Mouse (Mus musculus) lung, embryonic 15.5 days (tissue): Measurements from ENCODE around the gene Ficd. TPM values are rescaled to one million over a fixed set of nuclear protein-coding genes. Genes with fewer than 3 reads are reported as not detected.

Experiments
- ATAC-seq: fragments of 200-750 bp; cut with Nextera tagmentation; 2 replicates; pipeline ENCODE4 v1.8.0; 2017; ENCODE audit warnings: moderate number of reproducible peaks, borderline replicate concordance; ENCODE audit not compliant: low FRiP score, low TSS enrichment; ENCODE audit errors: extremely low read depth
- H3K27ac ChIP-seq: fragments of 300-500 bp; sonication (generic); 2 replicates; pipeline ENCODE4 v1.5.1; 2015; ENCODE audit warnings: moderate library complexity, mild to moderate bottlenecking, inconsistent platforms
- H3K27me3 ChIP-seq: fragments of 300-500 bp; sonication (generic); 2 replicates; pipeline ENCODE4 v1.6.1; 2015; ENCODE audit warnings: inconsistent platforms
- H3K36me3 ChIP-seq: fragments of 300-500 bp; sonication (generic); 2 replicates; pipeline ENCODE4 v1.6.1; 2015; ENCODE audit warnings: inconsistent platforms
- H3K4me1 ChIP-seq: fragments of 300-500 bp; sonication (generic); 2 replicates; pipeline ENCODE4 v1.6.1; 2015; ENCODE audit warnings: inconsistent platforms
- H3K4me2 ChIP-seq: fragments of 300-500 bp; sonication (generic); 2 replicates; pipeline ENCODE4 v1.6.1; 2015; ENCODE audit warnings: inconsistent platforms, mild to moderate bottlenecking, moderate library complexity
- H3K4me3 ChIP-seq: fragments of 300-500 bp; sonication (generic); 2 replicates; pipeline ENCODE4 v1.5.1; 2015; ENCODE audit warnings: mild to moderate bottlenecking, inconsistent platforms
- H3K9ac ChIP-seq: fragments of 300-500 bp; sonication (generic); 2 replicates; pipeline ENCODE4 v1.6.1; 2015; ENCODE audit warnings: inconsistent platforms
- H3K9me3 ChIP-seq: fragments of 300-500 bp; sonication (generic); 2 replicates; pipeline ENCODE4 v1.6.1; 2016; ENCODE audit warnings: inconsistent platforms
- WGBS: fragments of 180-500 bp; shearing (Covaris S2); methylation state at CpG from one replicate; pipeline ENCODE4 v1.1.7; 2015; 5-methylcytosine and 5-hydroxymethylcytosine counted together
- polyA plus RNA-seq: library from polyadenylated mRNA; unstranded; fragments of >200 nt; fragmentation: Nextera tagmentation; extraction: Ambion mirVana; gene quantifications from 2 replicates; pipeline ENCODE4 v1.2.1, GENCODE M21; 2015

The Ficd gene
- polyA plus RNA-seq: 5.4 and 6.6 TPM in 2 replicates

DNA sequence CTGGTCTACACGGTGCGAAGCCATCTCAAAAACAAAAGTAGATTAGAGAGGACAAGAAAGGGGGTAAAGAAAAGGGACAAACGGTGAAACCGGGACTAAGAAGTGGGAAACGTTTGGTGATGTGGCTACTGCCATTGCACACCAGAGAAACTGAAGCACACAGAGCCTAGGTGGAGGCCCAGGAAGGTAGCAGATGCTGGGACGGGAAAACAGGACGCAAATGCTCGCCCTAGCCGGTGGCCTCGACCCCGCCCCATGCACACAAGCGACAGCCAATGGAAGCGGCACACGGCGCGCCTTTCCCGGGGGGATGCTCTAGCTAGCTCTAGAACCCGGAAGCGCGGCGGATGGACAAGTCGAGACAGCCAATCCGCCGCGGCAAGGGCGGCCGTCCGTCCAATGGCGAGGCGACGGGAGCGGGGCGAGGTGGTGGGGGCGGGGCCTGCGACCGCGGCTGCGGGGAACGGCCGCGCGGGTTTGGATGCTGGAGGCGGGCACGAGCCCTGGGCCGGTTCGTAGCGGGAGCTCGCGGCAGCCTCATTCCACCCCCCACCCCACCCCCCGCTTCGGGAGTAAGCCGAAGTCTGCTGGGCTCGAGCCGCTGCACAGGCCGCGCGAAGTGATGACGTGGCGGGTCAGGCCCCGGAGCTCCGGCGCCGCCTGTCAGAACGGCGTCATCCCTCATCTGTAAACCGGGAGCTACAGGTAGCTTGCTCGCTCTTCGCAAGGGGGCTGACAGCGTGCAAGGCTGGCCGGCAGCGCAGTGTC is at the start of gene Ficd:
Gene Ficd (plus strand): TSS at position 459 of the 768 bp plus-strand sequence.
- Histone ChIP-seq H3K27ac (peak within 1 kb of the TSS; percentile 93), H3K36me3 (peaks cover 26% of the 10 kb centered on the region), H3K9ac (peak within 1 kb of the TSS; percentile 63), H3K4me2 (peak within 1 kb of the TSS; percentile 86), H3K27me3 (no peaks in the 10 kb centered on the region), H3K4me1 (peaks cover 20% of the 10 kb centered on the region), H3K4me3 (peak within 1 kb of the TSS; percentile 68), H3K9me3 (no peaks in the 10 kb centered on the region)
- ATAC-seq: peak; percentile 96
- under 1% methylated on average over 71 of the region's 71 CpGs for WGBS

- WGBS: 70% methylated on average over 5 of the region's 5 CpGs
- Histone ChIP-seq H3K4me1 (no peaks in the 10 kb centered on the region), H3K36me3 (no peaks in the 10 kb centered on the region), H3K9ac (no peak overlapping the region), H3K9me3 (no peaks in the 10 kb centered on the region), H3K27ac (no peak overlapping the region), H3K4me2 (no peak overlapping the region), H3K27me3 (no peaks in the 10 kb centered on the region), H3K4me3 (no peak overlapping the region)
- no peak for ATAC-seq
Observed at GRCm38 (mm10) chr5:113687514-113687913, 48.1 kb upstream of the Ficd start.

GRCm38 (mm10) chr5:113690069-113690548 is 45.5 kb upstream of the Ficd start:
- Histone ChIP-seq H3K4me3 (no peak overlapping the region), H3K27me3 (no peaks in the 10 kb centered on the region), H3K27ac (no peak overlapping the region), H3K4me1 (0 out of 2 replicates have a peak, but pooled peaks cover 7% of the 10 kb centered on the region), H3K9me3 (no peaks in the 10 kb centered on the region), H3K36me3 (no peaks in the 10 kb centered on the region), H3K9ac (no peak overlapping the region), H3K4me2 (no peak overlapping the region)
- WGBS: 76% methylated on average over 15 of the region's 15 CpGs
- ATAC-seq: no peak

- no peaks in the 10 kb centered on the region for H3K9me3 ChIP-seq
- no peak overlapping the region for H3K9ac ChIP-seq
- no peak overlapping the region for H3K4me3 ChIP-seq
- no peak for ATAC-seq
- WGBS: 92% methylated on average over 2 of the region's 2 CpGs
- no peaks in the 10 kb centered on the region for H3K27me3 ChIP-seq
- no peak overlapping the region for H3K4me2 ChIP-seq
- H3K4me1 ChIP-seq: 0 out of 2 replicates have a peak, but pooled peaks cover 7% of the 10 kb centered on the region
- no peak overlapping the region for H3K27ac ChIP-seq
- no peaks in the 10 kb centered on the region for H3K36me3 ChIP-seq
Observed at GRCm38 (mm10) chr5:113690866-113691265, 44.7 kb upstream of the Ficd start.

- H3K27ac ChIP-seq: no peak overlapping the region
- H3K9ac ChIP-seq: no peak overlapping the region
- WGBS: 86% methylated on average over 8 of the region's 8 CpGs
- H3K4me3 ChIP-seq: no peak overlapping the region
- H3K36me3 ChIP-seq: no peaks in the 10 kb centered on the region
- no peak for ATAC-seq
- H3K9me3 ChIP-seq: no peaks in the 10 kb centered on the region
- H3K4me2 ChIP-seq: no peak overlapping the region
- no peaks in the 10 kb centered on the region for H3K27me3 ChIP-seq
- H3K4me1 ChIP-seq: 0 out of 2 replicates have a peak, but pooled peaks cover 7% of the 10 kb centered on the region
Observed at GRCm38 (mm10) chr5:113693196-113693755, 42.3 kb upstream of the Ficd start.

GRCm38 (mm10) chr5:113694000-113694399 is 41.6 kb upstream of the Ficd start:
- 51% methylated on average over 4 of the region's 4 CpGs for WGBS

GRCm38 (mm10) chr5:113694415-113694814 is 41.2 kb upstream of the Ficd start:
- 0 out of 2 replicates have a peak, but pooled peaks cover 7% of the 10 kb centered on the region for H3K4me1 ChIP-seq
- no peak overlapping the region for H3K4me3 ChIP-seq
- no peaks in the 10 kb centered on the region for H3K9me3 ChIP-seq
- no peaks in the 10 kb centered on the region for H3K36me3 ChIP-seq
- H3K27ac ChIP-seq: no peak overlapping the region
- ATAC-seq: no peak
- no peaks in the 10 kb centered on the region for H3K27me3 ChIP-seq
- no peak overlapping the region for H3K9ac ChIP-seq
- WGBS: 43% methylated on average over 5 of the region's 5 CpGs
- no peak overlapping the region for H3K4me2 ChIP-seq

More at GRCm38 (mm10) chr5:113694000-113694399, 41.6 kb upstream of the Ficd start:
- Histone ChIP-seq H3K4me1 (0 out of 2 replicates have a peak, but pooled peaks cover 7% of the 10 kb centered on the region), H3K27ac (no peak overlapping the region), H3K9ac (no peak overlapping the region), H3K9me3 (no peaks in the 10 kb centered on the region), H3K4me3 (no peak overlapping the region), H3K27me3 (no peaks in the 10 kb centered on the region), H3K4me2 (no peak overlapping the region), H3K36me3 (no peaks in the 10 kb centered on the region)
- ATAC-seq: no peak

DNA sequence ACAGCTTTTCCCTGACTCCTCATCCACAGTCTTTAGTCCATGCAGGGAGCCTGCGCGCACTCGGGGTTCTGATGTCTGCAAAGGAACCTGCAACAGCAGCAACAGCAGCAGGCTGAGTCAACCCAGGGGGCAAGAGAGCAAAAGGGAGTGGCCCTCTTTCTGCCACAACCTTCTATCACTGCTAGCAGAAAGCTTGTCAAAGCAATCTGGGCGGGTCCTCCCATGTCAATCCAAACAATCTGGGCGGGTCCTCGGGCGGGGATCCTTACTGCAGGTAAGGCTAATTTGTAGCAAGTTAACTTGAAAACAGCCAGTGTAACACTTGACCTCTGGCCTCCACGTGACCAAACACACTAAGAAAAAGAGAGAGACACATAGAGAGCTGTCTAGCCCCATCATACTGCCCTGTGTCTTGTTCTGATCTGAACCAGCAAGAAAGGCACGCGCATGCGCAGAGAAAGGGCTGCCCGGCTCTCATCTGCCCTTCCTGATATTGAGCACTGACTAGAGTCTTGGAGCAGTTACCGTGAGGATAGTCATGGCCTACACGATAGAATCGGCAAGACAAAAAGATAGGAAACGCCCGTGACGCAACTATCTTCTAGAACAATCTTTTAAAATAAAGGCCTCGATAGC is 35.1 kb upstream of the Ficd start:
- no peak for ATAC-seq
- Histone ChIP-seq H3K36me3 (no peaks in the 10 kb centered on the region), H3K4me1 (peaks cover 10% of the 10 kb centered on the region; the same call in 1 of the 2 replicates), H3K4me2 (no peak overlapping the region), H3K4me3 (no peak overlapping the region), H3K27me3 (no peaks in the 10 kb centered on the region), H3K9me3 (no peaks in the 10 kb centered on the region), H3K9ac (no peak overlapping the region), H3K27ac (no peak overlapping the region)
- WGBS: 77% methylated on average over 19 of the region's 19 CpGs

DNA sequence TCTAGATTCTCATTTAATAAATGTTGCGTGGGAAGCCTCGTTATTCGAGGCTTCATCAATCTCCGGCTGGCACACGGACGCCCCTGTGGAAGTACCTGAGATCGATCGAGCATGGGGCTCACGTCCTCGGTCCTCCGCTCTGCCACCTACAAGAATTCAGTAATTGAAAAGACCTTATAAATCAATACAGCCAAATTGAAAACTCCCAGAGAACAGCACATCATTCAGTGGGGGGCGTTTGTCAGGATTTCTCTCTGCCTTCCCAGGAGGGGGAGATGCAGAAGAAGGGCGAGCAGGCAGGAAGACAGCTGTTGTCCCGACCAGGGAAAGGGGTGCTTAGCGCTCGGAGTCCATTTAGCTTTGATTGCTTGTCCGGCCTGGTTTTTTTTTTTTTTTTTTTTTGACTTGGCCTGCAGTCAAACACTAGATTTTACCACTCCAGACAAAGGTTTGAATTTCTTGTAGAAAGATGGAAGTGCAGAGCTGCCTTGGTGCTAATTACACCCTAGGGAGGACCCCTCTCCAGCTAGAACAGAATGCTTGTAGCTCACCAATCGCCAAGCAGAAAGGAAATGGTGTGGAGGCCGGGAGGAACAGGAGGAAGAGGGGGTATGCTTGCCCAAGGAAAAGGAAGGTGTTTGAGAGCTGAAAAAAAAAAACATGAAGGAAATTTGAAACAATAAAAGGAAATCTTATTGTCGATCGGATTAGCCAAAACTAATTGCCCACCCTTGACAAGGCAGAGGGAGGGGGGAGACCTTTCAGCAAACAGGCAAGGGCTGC is 31.6 kb upstream of the Ficd start:
- Histone ChIP-seq H3K27me3 (no peaks in the 10 kb centered on the region), H3K4me1 (peaks cover 10% of the 10 kb centered on the region; the same call in 1 of the 2 replicates), H3K9me3 (no peaks in the 10 kb centered on the region), H3K27ac (peak overlapping the region; percentile 11), H3K9ac (no peak overlapping the region), H3K36me3 (no peaks in the 10 kb centered on the region), H3K4me2 (no peak overlapping the region), H3K4me3 (no peak overlapping the region)
- WGBS: 46% methylated on average over 21 of the region's 21 CpGs
- ATAC-seq: no peak

GRCm38 (mm10) chr5:113712861-113713260 is 22.7 kb upstream of the Ficd start:
- H3K4me1 ChIP-seq: no peaks in the 10 kb centered on the region
- WGBS: 68% methylated on average over 2 of the region's 2 CpGs
- H3K36me3 ChIP-seq: no peaks in the 10 kb centered on the region
- H3K9ac ChIP-seq: no peak overlapping the region
- no peaks in the 10 kb centered on the region for H3K9me3 ChIP-seq
- no peak overlapping the region for H3K4me3 ChIP-seq
- no peak for ATAC-seq
- no peak overlapping the region for H3K27ac ChIP-seq
- no peak overlapping the region for H3K4me2 ChIP-seq
- H3K27me3 ChIP-seq: no peaks in the 10 kb centered on the region

DNA sequence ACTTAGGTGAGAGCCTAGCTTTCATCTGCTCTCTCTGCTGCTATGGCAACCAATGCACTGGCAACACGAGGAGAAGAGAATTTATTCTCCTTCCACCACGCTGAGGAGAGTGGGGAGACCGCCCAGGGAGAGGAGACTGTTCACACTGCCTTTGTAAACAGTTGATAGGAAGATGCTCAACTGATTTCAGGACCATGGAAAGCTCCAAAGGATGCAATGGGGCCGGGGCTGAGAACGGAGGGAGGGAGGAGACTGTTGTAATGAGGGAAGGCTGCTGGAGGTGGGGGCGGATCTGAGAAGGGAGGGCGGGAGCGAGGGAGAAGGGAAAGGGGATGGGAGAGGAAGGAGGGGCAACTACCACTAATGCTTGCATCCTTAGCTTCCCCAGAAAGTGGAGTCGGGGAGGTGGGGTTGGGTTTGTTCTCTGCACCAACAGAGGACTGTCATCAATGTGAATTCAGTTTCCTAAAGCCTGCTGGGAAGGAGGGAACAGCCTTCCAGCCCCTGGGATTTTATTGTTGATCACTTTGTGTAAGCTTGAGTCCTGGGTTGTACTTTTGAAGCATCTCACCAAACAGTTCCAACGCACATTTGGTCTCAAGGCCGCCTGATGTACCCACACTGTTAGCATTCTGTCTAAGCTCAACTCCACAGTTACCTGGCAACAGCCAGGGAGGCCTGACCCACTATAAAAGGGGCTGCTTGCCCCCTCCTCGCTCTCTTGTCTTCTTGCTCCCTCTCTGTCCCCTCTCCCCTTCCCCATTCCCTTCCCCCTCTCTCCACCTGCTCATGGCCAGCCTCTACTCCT is 18.8 kb upstream of the Ficd start:
- 10% methylated on average over 12 of the region's 12 CpGs for WGBS
- no peaks in the 10 kb centered on the region for H3K4me1 ChIP-seq
- H3K27ac ChIP-seq: no peak overlapping the region
- no peak overlapping the region for H3K4me2 ChIP-seq
- no peaks in the 10 kb centered on the region for H3K36me3 ChIP-seq
- H3K27me3 ChIP-seq: no peaks in the 10 kb centered on the region
- no peaks in the 10 kb centered on the region for H3K9me3 ChIP-seq
- no peak overlapping the region for H3K9ac ChIP-seq
- peak; percentile 52; the same call in 1 of the 2 replicates for ATAC-seq
- no peak overlapping the region for H3K4me3 ChIP-seq
